12 mouse cellular contexts compared by ENCODE assay signal in the genomic region with DNA sequence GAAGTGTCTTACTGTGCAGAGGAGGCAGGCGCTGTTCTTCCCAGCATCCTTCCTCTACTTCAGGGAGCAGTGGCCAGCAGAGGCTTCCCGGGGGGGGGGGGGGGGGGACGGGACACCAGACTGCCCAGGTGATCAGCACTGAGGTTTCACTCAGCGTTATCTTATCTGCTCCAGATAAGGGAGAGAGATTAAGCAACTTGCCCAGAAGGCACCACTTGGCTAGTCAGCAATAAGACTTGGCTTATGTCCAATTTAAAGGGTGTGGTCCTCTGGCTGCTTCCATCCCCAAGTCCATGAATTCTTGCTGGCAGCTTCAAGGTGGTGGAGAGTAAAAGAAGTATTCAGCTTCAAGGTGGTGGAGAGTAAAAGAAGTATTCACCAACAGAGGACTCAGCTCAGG.
"Had no signal": no experiment of that assay in that cellular context is flagged by ENCODE, and none has a peak within 500 bp of the region (broad histone marks: within the 10 kb centered on the region; RNA-seq: fewer than 3 reads in every experiment).

No protein-coding gene starts in this region.

- ATAC-seq: hindbrain, embryonic 16.5 days; inflammation-experienced regulatory T-cells, adult 6 months; midbrain, embryonic 13.5 days had no signal

- H3K27ac ChIP-seq: kidney, postnatal 0 days; left cerebral cortex, adult 2 months; liver, embryonic 15.5 days; midbrain, embryonic 13.5 days; stomach, postnatal 0 days had no signal

- H3K36me3 ChIP-seq: liver, embryonic 15.5 days; midbrain, embryonic 13.5 days had no signal

- H3K27me3 ChIP-seq: liver, embryonic 15.5 days; midbrain, embryonic 13.5 days had no signal

- H3K4me2 ChIP-seq: liver, embryonic 15.5 days; midbrain, embryonic 13.5 days had no signal

- H3K4me3 ChIP-seq: left cerebral cortex, adult 2 months; liver, embryonic 15.5 days; midbrain, embryonic 13.5 days had no signal

- DNase-seq: kidney, adult 9 months; kidney, postnatal 4 days; liver; right cerebral cortex, postnatal 25 days; thymus, postnatal 4 days had no signal

- H3K9ac ChIP-seq: liver, embryonic 15.5 days; midbrain, embryonic 13.5 days had no signal

- H3K9me3 ChIP-seq: liver, embryonic 15.5 days; midbrain, embryonic 13.5 days had no signal

- H3K4me1 ChIP-seq: liver, embryonic 15.5 days; midbrain, embryonic 13.5 days had no signal
